Comparison of ENCODE assay signal across 8 mouse cellular contexts in the genomic region with DNA sequence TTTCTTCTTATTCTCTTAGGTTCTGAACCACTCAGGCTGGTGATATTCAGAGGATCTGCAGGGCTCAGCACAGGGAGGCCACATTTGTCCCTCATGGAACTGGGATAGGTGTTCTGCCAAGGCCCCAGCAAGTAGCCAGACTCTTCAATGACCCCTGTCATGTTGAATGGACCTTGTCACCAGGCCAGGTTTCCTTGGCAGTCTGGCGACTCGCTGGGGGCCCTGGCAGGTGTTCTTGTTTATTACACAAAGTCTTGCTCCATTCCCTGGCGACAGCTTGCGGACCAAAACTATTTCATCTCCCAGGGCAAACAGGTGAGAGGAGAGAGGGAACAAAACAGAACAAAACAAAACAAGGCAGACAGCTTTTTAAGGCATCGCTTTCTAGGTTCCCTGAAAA. TPM values are rescaled to one million over a fixed set of nuclear protein-coding genes. Genes with fewer than 3 reads are reported as not detected.
DNase-seq lines count a peak whose midpoint lies in the region; ATAC-seq lines count a peak whose summit lies in the region.

No protein-coding gene starts in this region.

- no peaks in the 10 kb centered on the region for H3K27me3 ChIP-seq in forebrain, embryonic 14.5 days (replicated peaks; ENCODE audit: control insufficient read depth, insufficient read depth, low read length)
- no peaks in the 10 kb centered on the region for H3K27me3 ChIP-seq in forebrain, embryonic 13.5 days

- H3K4me1 ChIP-seq in forebrain, embryonic 14.5 days (ENCODE audit: control insufficient read depth, insufficient read depth, low read length): no peaks in the 10 kb centered on the region
- H3K4me1 ChIP-seq in forebrain, embryonic 13.5 days: peaks cover 9% of the 10 kb centered on the region; the same call in 1 of the 2 replicates

- no peak for ATAC-seq in forebrain, embryonic 14.5 days
- no peak for ATAC-seq in forebrain, embryonic 13.5 days
- no peak for ATAC-seq in erythroid progenitor cell, adult 5-6 weeks (replicated peaks; ENCODE audit: low FRiP score, poor library complexity, severe bottlenecking)

- no peak overlapping the region for H3K27ac ChIP-seq in forebrain, embryonic 14.5 days (ENCODE audit: low read depth, low read length)
- no peak overlapping the region for H3K27ac ChIP-seq in forebrain, embryonic 13.5 days

- DNase-seq in forebrain, embryonic 14.5 days (ENCODE audit: low spot score): peak; percentile 23
- peak; percentile 35 for DNase-seq in ovary, postnatal 36 days (ENCODE audit: low spot score)
- no peak for DNase-seq in ovary, postnatal 10 days (ENCODE audit: low spot score)
- DNase-seq in heart, postnatal 25 days (ENCODE audit: low spot score): peak; percentile 39
- DNase-seq in left cerebral cortex, adult 9 months (ENCODE audit: low spot score in 2 of 2): peak; percentile 6 to 39
- no peak for DNase-seq in retina, postnatal 1 day

- 45% methylated on average over 5 of the region's 5 CpGs for WGBS in forebrain, embryonic 14.5 days
- 61% methylated on average over 5 of the region's 5 CpGs for WGBS in forebrain, embryonic 13.5 days

- H3K4me2 ChIP-seq in forebrain, embryonic 14.5 days (ENCODE audit: low read length): no peak overlapping the region
- no peak overlapping the region for H3K4me2 ChIP-seq in forebrain, embryonic 13.5 days

- H3K4me3 ChIP-seq in forebrain, embryonic 14.5 days (ENCODE audit: low read depth, low read length): no peak overlapping the region
- no peak overlapping the region for H3K4me3 ChIP-seq in forebrain, embryonic 13.5 days

- H3K9ac ChIP-seq in forebrain, embryonic 14.5 days (ENCODE audit: low read length): no peak overlapping the region
- H3K9ac ChIP-seq in forebrain, embryonic 13.5 days: no peak overlapping the region

- H3K36me3 ChIP-seq in forebrain, embryonic 14.5 days (ENCODE audit: control insufficient read depth, insufficient read depth, low read length): no peaks in the 10 kb centered on the region
- no peaks in the 10 kb centered on the region for H3K36me3 ChIP-seq in forebrain, embryonic 13.5 days (ENCODE audit: poor library complexity, severe bottlenecking)

- intact Hi-C loops in heart, postnatal 25 days (cut with DNase I): loop anchor here (5.0 kb wide), 1 partner anchor 42 kb away; no protein-coding TSS in a partner anchor

- no peaks in the 10 kb centered on the region for H3K9me3 ChIP-seq in forebrain, embryonic 14.5 days (replicated peaks; ENCODE audit: control insufficient read depth, low read length)
- H3K9me3 ChIP-seq in forebrain, embryonic 13.5 days (replicated peaks): no peaks in the 10 kb centered on the region; the same call in 1 of the 2 replicates

RNA-seq across cellular contexts. Expression of gene Zfand5, which starts 57.7 kb away (rescaled TPM):
- 161 and 176 TPM in 2 replicates for polyA plus RNA-seq in forebrain, embryonic 14.5 days (2014; fragmentation: Nextera tagmentation; extraction: Ambion mirVana)
- polyA plus RNA-seq in forebrain, embryonic 13.5 days (2015; fragmentation: Nextera tagmentation; extraction: Ambion mirVana): 125 and 130 TPM in 2 replicates
- 100 to 1,000 TPM; 114 to 126 TPM for total RNA-seq in heart, postnatal 25 days (2021)
- total RNA-seq in erythroid progenitor cell, adult 5-6 weeks (2015; ENCODE audit: low replicate concordance): 70.6 and 75.9 TPM in 2 replicates
- 45.8 and 89.8 TPM in 2 replicates for total RNA-seq in erythroid progenitor cell, adult 5-6 weeks (2017; ENCODE audit: low replicate concordance)

Comparison
In these comparisons a context has a peak if more than half of its experiments do, and no peak if none do; other contexts are left out.
1. DNase-seq: peak in forebrain, embryonic 14.5 days (single experiment), ovary, postnatal 36 days (single experiment), heart, postnatal 25 days (single experiment) and left cerebral cortex, adult 9 months (2 of 2); none in ovary, postnatal 10 days (single experiment) and retina, postnatal 1 day (single experiment).